Mouse (Mus musculus) kidney, adult 11 months (tissue): ENCODE data around the gene Bche.

Experiments
- DNase-seq: peaks from one replicate; pipeline ENCODE4 v3.0.0; 2022

Bche gene

GRCm38 (mm10) chr3:73708410-73708714 is at the start of gene Bche:
Bche (minus strand) TSS chr3:73708415.
- DNase-seq = no peak

- no peak for DNase-seq
These were observed 33.8 kb upstream of the Bche start for GRCm38 (mm10) chr3:73741998-73742397.

GRCm38 (mm10) chr3:73731677-73732076 is 23.5 kb upstream of the Bche start:
- no peak for DNase-seq

GRCm38 (mm10) chr3:73729511-73729910 is 21.3 kb upstream of the Bche start:
- DNase-seq = no peak

- DNase-seq = no peak
These were observed 17.5 kb upstream of the Bche start for GRCm38 (mm10) chr3:73725711-73726110.

GRCm38 (mm10) chr3:73724869-73725268 is 16.7 kb upstream of the Bche start:
- DNase-seq = no peak

GRCm38 (mm10) chr3:73717610-73718284 is 9.5 kb upstream of the Bche start:
- no peak for DNase-seq

- DNase-seq = no peak
These were observed 1.7 kb upstream of the Bche start for GRCm38 (mm10) chr3:73709871-73710270.

- peak; percentile 3 for DNase-seq
These were observed 480 bp downstream of the Bche start for GRCm38 (mm10) chr3:73707461-73708409.

GRCm38 (mm10) chr3:73706544-73706943 is 1.7 kb downstream of the Bche start:
- DNase-seq = no peak

GRCm38 (mm10) chr3:73698889-73699288 is 9.3 kb downstream of the Bche start:
- DNase-seq = no peak

GRCm38 (mm10) chr3:73673333-73673732 is 34.9 kb downstream of the Bche start:
- DNase-seq = no peak

- no peak for DNase-seq
These were observed 40.0 kb downstream of the Bche start for GRCm38 (mm10) chr3:73668172-73668571.

- DNase-seq = no peak
These were observed 40.7 kb downstream of the Bche start for GRCm38 (mm10) chr3:73667245-73668131.

- no peak for DNase-seq
These were observed 57.9 kb downstream of the Bche start for GRCm38 (mm10) chr3:73650281-73650680.

GRCm38 (mm10) chr3:73647064-73647463 is 61.2 kb downstream of the Bche start:
- DNase-seq = no peak

- no peak for DNase-seq
These were observed 96.8 kb downstream of the Bche start for GRCm38 (mm10) chr3:73611421-73611820.

GRCm38 (mm10) chr3:73591757-73592533 is 116.3 kb downstream of the Bche start:
- DNase-seq = no peak
